Mouse (Mus musculus): Measurements from ENCODE around the gene Xaf1.

The Xaf1 gene

GRCm38 (mm10) chr11:72301334-72301733 lies at the start of gene Xaf1:
TSS of gene Xaf1 (plus strand) at chr11:72301629.
- DNase-seq (ENCODE audit: low spot score), result peak; percentile 3

GRCm38 (mm10) chr11:72255629-72256028 lies 45.8 kb upstream of the Xaf1 start:
- DNase-seq (ENCODE audit: low spot score), result no peak

DNA sequence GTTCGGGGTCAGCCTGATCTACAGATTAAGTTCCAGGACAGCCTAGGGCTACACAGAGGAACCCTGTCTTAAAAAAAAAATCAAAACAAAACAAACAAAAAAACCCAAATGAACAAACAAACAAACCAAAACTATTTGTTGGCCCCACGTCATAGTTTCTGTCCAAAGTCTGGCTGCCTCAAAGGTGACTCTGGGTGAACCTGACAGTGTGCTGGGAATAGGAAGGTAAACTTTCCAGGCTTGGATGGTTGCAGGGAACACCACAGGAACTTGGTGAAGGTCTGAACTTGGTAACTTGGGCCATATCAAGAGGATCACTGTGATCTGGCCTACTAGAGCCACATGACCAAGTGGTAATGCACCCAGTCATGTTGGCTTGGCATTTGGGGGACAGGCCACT lies 45.0 kb upstream of the Xaf1 start:
- DNase-seq (ENCODE audit: low spot score), result no peak

DNA sequence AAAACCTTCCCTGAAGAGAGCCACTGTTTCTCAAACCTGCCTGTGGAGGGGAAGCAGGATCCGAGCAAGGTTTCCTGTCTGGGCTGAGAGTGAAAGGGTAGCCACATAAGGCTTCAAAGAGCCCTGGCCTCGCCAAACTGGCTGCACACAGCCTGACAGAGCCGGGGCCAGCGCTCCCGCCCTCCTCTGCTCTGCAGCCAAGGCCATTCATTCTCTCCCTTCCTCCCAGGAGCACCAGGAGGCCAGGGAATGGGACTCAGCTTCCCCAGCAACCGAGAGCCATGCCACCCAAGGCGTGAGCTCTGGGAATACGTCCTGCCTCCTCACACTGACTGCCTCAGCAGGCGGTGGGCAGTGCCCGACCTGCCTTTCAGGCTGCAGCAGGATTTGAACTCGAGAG lies 35.9 kb upstream of the Xaf1 start:
- DNase-seq (ENCODE audit: low spot score), result peak; percentile 25

- peak; percentile 81 for DNase-seq (ENCODE audit: low spot score)
Measured at GRCm38 (mm10) chr11:72266207-72266959, 35.0 kb upstream of the Xaf1 start.

GRCm38 (mm10) chr11:72266960-72267560 lies 34.4 kb upstream of the Xaf1 start, which contains the start of gene Slc13a5:
TSS of gene Slc13a5 (minus strand) at chr11:72267222.
- DNase-seq (ENCODE audit: low spot score), result peak; percentile 52

- DNase-seq (ENCODE audit: low spot score), result no peak
Measured at GRCm38 (mm10) chr11:72271761-72272160, 29.7 kb upstream of the Xaf1 start.

- DNase-seq (ENCODE audit: low spot score), result no peak
Measured at GRCm38 (mm10) chr11:72273341-72273740, 28.1 kb upstream of the Xaf1 start.

DNA sequence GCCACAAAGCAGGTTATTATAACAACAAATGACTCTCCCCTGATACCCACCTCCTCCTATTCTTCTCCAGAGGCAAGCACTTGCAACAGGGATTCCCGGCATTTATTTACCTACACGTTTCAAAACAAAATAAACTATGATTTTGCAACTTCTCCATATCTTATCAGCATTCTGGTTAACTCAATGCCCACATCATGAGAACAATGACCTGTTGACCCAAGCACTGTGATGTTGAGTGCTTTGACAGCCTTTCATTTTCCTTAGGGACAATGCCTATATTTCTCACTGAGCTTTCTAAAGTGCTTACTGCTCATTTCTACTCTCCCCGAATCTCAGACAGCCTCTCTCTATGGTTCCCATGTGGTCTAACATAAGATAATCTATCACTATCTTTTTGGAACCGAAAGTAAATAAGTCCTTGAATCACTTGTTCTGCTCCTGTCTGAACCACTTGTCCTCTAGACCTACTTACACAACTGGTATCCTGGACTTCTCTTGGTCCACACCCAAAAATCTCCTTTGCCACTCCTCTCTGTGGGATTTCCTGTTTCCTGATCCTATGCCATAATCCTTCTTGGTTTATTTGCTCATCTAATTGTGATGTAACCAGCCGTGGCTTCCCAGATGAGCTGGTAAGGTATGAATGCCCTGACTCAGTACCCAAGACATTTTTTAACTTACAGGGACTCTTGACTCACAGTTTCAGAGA lies 20.1 kb upstream of the Xaf1 start:
- DNase-seq (ENCODE audit: low spot score), result no peak

DNA sequence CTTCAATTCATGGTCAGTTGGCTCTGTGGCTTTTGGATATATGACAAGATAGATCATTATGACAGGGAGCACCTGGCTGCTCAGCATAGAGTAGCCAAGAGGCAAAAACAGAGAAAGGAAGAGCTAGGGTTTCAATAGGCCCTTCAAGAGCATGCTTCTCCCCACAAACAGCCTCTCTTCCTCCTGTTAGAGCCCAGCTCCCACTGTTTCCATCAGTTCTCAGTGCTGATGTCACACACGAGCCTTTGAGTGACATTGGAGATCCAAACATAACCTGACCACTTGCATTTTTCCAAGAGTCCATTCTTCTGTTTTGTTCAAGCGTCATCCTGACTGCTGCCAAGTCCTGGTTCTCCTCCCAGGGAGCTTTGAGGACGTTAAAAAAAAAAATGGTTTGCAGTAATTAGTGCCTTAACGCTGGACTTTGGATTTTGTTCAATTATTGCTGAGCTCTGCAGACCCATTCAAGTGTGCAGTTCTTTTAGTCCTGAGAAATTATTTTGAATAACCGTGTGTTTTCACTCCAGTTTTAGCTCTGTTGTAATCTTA lies 19.5 kb upstream of the Xaf1 start:
- no peak for DNase-seq (ENCODE audit: low spot score)

GRCm38 (mm10) chr11:72283486-72284224 lies 17.8 kb upstream of the Xaf1 start:
- no peak for DNase-seq (ENCODE audit: low spot score)

GRCm38 (mm10) chr11:72284532-72285182 lies 16.8 kb upstream of the Xaf1 start:
- DNase-seq (ENCODE audit: low spot score), result no peak

GRCm38 (mm10) chr11:72285971-72286480 lies 15.4 kb upstream of the Xaf1 start:
- no peak for DNase-seq (ENCODE audit: low spot score)

- DNase-seq (ENCODE audit: low spot score), result no peak
Measured at GRCm38 (mm10) chr11:72286651-72287050, 14.8 kb upstream of the Xaf1 start.

DNA sequence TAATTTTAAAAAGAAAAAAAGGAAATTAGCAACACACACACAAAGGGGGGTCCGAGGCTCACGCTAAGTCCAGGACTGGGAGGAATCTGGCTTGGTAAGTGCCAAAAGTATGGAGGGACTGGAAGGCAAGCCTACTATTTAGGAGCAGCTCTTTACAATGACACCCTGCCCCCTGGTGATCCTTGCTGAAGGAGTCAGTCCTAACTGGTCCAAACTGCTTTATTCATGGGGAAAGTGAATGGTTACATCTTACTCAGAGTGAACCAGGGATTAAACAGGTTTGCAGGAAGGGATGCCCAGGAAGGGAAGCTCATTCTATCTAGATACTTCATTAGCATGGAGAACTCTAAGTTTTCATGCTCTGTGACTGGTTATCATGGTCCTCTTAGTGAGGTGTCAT lies 14.3 kb upstream of the Xaf1 start:
- no peak for DNase-seq (ENCODE audit: low spot score)

GRCm38 (mm10) chr11:72287543-72287942 lies 13.9 kb upstream of the Xaf1 start:
- DNase-seq (ENCODE audit: low spot score), result no peak

DNA sequence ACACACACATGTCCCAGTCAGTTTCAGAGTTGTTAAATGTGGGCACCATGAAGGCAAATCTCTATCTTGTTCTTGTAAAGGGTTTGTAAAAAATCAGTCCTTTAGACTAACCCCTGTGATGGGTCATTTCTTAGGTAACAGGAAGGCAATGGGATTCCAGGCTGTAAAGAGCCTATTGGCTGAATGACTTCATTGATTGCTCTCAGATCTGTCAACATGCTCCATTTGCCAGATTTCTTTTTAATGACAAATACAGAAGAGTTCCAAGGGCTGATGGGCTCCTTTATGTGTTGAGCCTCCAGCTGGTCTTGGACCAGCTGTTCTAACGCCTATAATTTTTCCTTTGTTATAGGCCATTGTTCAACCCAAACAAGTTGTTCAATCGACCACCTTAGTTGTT lies 8.3 kb upstream of the Xaf1 start:
- no peak for DNase-seq (ENCODE audit: low spot score)

DNA sequence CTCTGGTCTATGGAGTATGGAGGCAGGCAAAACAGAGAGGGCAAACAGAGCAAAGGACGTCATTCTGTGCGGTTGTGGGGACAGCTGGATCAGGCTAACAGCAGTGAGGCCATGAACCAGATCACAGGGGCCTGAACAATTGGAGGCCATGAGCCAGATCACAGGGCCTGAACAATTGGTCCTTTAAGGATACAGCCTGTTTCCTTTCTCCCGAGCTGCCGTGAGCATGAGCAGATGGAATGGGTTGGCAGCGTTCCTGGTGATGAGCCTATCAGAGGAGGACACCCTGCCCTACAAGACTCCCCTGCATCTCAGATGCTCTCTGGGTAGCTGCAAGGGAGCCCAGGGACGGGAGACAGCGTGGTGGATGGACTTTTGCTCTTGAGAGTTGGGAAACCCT lies 801 bp downstream of the Xaf1 start:
- no peak for DNase-seq (ENCODE audit: low spot score)

DNA sequence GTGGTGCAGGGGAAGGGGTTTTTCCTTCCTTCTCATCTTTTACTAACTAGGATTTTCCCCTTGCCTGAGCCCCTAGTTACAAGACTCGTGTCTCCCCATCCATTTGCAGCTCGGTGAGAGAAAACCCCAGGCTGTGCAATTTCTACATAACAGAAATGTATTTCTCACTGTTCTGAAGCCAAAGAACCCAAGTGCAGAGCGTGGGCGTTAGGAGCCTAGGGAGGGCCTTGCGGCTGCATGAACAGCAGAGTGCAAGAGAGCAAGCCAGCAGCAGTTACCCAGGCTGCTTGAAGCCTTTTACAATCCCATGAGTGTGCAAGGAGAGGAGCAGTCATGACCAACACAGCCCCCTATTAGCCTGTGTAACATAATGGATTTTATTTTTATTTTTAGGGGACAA lies 6.0 kb downstream of the Xaf1 start:
- no peak for DNase-seq (ENCODE audit: low spot score)

DNA sequence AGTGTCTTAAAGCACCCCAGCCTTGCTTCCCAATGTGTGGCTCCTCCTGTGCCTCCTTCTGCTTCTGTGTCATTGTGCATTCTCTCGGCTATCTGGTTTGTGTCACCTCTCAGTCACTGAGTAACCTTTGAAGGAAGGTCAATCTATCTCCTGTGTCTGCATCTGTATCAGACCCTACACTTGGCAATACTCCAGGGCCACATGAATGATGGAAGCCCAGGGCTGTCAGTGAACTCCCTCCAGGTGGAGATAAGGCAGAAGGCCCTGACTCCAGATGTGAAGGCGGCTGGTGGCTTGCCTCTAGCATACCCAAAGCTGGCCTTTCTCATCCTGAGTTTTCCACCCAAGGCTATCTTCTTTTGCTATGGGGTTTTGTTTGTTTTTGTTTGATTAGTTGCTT lies 7.6 kb downstream of the Xaf1 start:
- no peak for DNase-seq (ENCODE audit: low spot score)

DNA sequence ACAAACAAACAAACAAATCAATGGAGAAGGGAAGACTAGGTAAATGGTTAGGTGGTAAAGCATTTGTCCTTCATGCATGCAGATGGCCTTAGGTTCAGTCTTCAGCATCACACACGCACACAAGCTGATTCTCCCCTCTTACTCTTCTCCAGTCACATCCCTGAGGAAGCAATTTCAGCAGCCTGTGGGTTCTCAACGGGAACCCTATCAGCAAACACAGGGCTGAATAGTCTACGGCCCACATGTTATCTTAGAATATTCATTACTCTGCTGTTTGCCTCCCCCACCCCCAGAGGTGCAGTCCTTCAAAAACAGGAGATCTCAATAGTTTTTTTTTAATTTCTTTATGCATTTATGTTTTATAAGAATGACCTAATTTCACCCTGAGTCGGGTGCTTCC lies 9.1 kb downstream of the Xaf1 start:
- no peak for DNase-seq (ENCODE audit: low spot score)
